Mouse (Mus musculus) E14TG2a.4 (cell line): ENCODE data around the gene Psmc5.

Experiments used
- CTCF ChIP-seq: conservative IDR thresholded peaks from 2 replicates; pipeline ENCODE4 v1.5.1; 2014; ENCODE audit warnings: low read length
- POU5F1 ChIP-seq: IDR thresholded peaks from 2 replicates; pipeline ENCODE4 v1.6.1; 2014; ENCODE audit warnings: low read length, borderline replicate concordance

- no peak for TF ChIP-seq CTCF
- no peak for TF ChIP-seq POU5F1
These were observed 50.8 kb downstream of the Psmc5 start for GRCm38 (mm10) chr11:106306758-106307157.
